Mouse (Mus musculus) C2C12 (cell line): ENCODE measurements at regions not wholly inside any gene's neighbourhood (a gene's known extent, or its start where the extent isn't known, plus 50 kb on each side); places are given as distances from the start of the nearest gene placed in this dataset.

Experiments used
- H3K27me3 ChIP-seq: one replicate; pipeline ENCODE4 v1.6.1; 2011; ENCODE audit not compliant: control insufficient read depth, insufficient read depth, insufficient read length
- H3K36me3 ChIP-seq: one replicate; pipeline ENCODE4 v1.6.1; 2011; ENCODE audit not compliant: control insufficient read depth, insufficient read depth
- H3K4me3 ChIP-seq: one replicate; pipeline ENCODE4 v1.5.1; 2011; ENCODE audit warnings: mild to moderate bottlenecking, control low read depth; ENCODE audit not compliant: poor library complexity, insufficient read depth, severe bottlenecking
- H3K79me2 ChIP-seq: one replicate; pipeline ENCODE4 v1.6.1; 2011; ENCODE audit not compliant: control insufficient read depth, insufficient read depth
- H3K79me3 ChIP-seq: one replicate; pipeline ENCODE4 v1.6.1; 2011; ENCODE audit warnings: low read depth, control low read depth
- H3ac ChIP-seq: one replicate; pipeline ENCODE3; 2011; ENCODE audit warnings: low read depth; ENCODE audit not compliant: control insufficient read depth, insufficient read length
- CEBPB ChIP-seq: IDR thresholded peaks from one replicate; pipeline ENCODE4 v1.6.1; 2011; ENCODE audit warnings: low read depth, mild to moderate bottlenecking, control low read depth, moderate library complexity
- CTCF ChIP-seq: IDR thresholded peaks from one replicate; pipeline ENCODE4 v1.5.1; 2011; ENCODE audit not compliant: control insufficient read depth, insufficient read depth, insufficient read length
- FOSL1 ChIP-seq: IDR thresholded peaks from one replicate; pipeline ENCODE4 v1.8.0; 2011; ENCODE audit warnings: mild to moderate bottlenecking, low read length; ENCODE audit not compliant: poor library complexity, insufficient read depth, severe bottlenecking
- MAX ChIP-seq: IDR thresholded peaks from one replicate; pipeline ENCODE4 v1.6.1; 2011; ENCODE audit warnings: mild to moderate bottlenecking, control low read depth
- MYOD1 ChIP-seq: IDR thresholded peaks from one replicate; pipeline ENCODE4 v1.6.1; 2011; ENCODE audit warnings: low read depth; ENCODE audit not compliant: control insufficient read depth, insufficient read length
- MYOG ChIP-seq: IDR thresholded peaks from one replicate; pipeline ENCODE4 v1.6.1; 2011; ENCODE audit not compliant: control insufficient read depth, insufficient read length; ENCODE audit errors: extremely low read depth
- USF1 ChIP-seq: IDR thresholded peaks from one replicate; pipeline ENCODE4 v1.6.1; 2011; ENCODE audit warnings: low read depth, mild to moderate bottlenecking, control low read depth, moderate library complexity

DNA sequence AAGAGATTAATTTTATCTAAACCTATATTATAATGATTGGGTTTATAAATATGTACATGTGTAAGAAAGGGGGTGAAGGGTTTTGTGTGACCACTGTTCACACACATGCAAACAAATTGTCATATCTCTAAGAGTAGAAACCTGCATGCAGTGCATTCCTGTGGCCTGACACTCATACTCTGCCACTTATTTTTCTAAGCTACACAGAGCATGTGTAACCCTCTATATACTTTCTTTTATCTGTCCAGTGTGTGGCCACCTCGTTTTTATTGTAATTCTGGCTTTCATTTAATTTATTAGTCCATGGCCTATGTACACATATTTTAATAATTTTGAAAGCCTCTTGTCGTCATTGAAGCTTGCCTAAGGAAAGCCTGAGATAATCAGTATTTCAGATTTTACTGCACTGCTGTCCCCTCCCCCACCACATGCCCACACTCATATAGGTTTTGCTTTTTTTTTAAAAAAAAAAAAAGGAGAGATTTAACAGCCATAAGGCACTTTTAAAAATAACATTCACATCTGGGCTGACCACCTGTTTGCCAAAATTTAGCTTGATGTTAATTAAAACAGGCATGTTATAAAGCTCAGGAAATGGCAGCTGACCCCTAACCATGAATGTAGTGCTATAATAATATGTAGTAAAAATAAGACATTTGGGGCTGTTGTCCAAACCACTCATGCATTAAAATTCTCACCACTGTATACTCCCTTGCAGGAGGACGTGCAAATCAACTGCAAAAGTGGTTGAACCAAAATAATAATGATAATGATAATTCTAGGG lies 410.7 kb upstream of the Clint1 start:
- TF ChIP-seq CTCF, result no peak
- TF ChIP-seq MYOD1, result no peak
- no peak for TF ChIP-seq MYOG
- TF ChIP-seq MAX, result no peak
- TF ChIP-seq USF1, result no peak
- TF ChIP-seq CEBPB, result no peak
- no peak for TF ChIP-seq FOSL1
- Histone ChIP-seq H3K36me3 (no peaks in the 10 kb centered on the region), H3K79me2 (no peaks in the 10 kb centered on the region), H3K27me3 (no peaks in the 10 kb centered on the region), H3K4me3 (no peak overlapping the region), H3K79me3 (no peaks in the 10 kb centered on the region), H3ac (no peak overlapping the region)

DNA sequence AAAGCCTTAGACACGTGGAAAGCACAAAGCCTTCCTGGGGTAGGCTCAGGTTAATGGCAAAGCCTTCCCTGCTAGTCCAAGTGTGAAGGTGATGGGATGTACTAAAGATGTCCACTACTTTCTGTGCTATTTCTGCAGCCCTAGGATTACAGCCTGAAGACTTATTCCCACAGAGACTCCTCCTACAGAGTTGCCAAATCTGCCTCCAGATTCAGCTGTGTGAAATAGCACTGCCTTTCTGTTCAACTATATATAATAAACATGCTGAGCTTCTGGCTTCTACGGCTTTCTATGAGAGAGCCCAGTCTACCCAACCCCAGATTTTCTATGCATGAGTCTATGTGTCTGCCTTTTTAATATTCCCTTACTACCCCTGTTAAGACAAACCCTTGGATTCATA lies 405.3 kb upstream of the Clint1 start:
- H3K27me3 ChIP-seq, result no peaks in the 10 kb centered on the region
- no peak for TF ChIP-seq MYOD1
- TF ChIP-seq MAX, result no peak
- no peak for TF ChIP-seq CTCF
- TF ChIP-seq MYOG, result no peak
- TF ChIP-seq CEBPB, result no peak
- no peak for TF ChIP-seq FOSL1

DNA sequence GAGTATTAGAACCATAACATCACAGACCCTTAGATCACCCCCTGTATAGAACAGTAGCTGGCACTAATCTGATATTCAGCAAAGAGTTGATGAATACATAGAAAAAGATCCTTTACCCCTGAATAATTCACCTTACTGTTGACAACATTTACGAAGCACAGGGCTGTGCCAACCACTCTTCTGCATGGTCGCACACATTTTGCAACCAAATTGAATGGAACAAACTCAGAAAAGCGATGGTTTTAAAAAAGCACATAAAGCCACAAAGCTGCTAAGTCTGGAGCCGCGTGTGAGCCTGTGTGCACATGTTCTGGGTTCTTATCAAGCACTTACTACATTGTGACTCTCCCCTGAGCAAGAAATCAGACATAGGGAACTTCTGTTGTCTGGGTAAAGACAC lies 397.6 kb upstream of the Clint1 start:
- no peaks in the 10 kb centered on the region for H3K79me3 ChIP-seq

More for the DNA sequence above, 405.3 kb upstream of the Clint1 start:
- Histone ChIP-seq H3K4me3 (no peak overlapping the region), H3K79me2 (no peaks in the 10 kb centered on the region), H3ac (no peak overlapping the region), H3K36me3 (no peaks in the 10 kb centered on the region), H3K79me3 (no peaks in the 10 kb centered on the region)

DNA sequence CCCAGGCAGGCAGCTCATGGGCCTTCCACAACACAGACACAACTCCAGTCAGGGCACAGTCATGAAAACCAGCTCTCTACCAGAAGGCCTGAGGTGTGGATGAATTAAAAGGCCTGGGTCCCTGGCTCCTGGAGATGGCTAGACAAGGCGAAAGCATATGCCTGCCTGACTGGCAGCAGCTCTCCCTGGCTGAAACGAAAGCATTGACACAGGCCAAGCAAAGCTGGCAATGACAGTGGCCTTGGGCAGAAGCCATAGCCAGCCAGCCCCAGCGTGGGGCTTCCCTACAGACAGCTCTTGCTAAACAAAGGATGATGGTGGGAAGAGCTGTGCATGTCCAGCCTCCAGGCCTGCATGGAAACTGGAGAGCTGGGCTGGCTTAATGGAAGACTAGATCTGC lies 396.9 kb upstream of the Clint1 start:
- Histone ChIP-seq H3K4me3 (no peak overlapping the region), H3K79me3 (no peaks in the 10 kb centered on the region), H3K79me2 (no peaks in the 10 kb centered on the region), H3ac (no peak overlapping the region), H3K27me3 (no peaks in the 10 kb centered on the region), H3K36me3 (no peaks in the 10 kb centered on the region)
- no peak for TF ChIP-seq CTCF
- no peak for TF ChIP-seq MYOG
- no peak for TF ChIP-seq CEBPB
- no peak for TF ChIP-seq FOSL1
- TF ChIP-seq USF1, result no peak
- TF ChIP-seq MAX, result no peak
- no peak for TF ChIP-seq MYOD1

More for the DNA sequence above, 397.6 kb upstream of the Clint1 start:
- TF ChIP-seq FOSL1 (no peak), USF1 (no peak), CTCF (no peak), MYOD1 (no peak), MYOG (no peak), MAX (no peak), CEBPB (no peak)
- Histone ChIP-seq H3K79me2 (no peaks in the 10 kb centered on the region), H3K4me3 (no peak overlapping the region), H3K27me3 (no peaks in the 10 kb centered on the region), H3K36me3 (no peaks in the 10 kb centered on the region), H3ac (no peak overlapping the region)

DNA sequence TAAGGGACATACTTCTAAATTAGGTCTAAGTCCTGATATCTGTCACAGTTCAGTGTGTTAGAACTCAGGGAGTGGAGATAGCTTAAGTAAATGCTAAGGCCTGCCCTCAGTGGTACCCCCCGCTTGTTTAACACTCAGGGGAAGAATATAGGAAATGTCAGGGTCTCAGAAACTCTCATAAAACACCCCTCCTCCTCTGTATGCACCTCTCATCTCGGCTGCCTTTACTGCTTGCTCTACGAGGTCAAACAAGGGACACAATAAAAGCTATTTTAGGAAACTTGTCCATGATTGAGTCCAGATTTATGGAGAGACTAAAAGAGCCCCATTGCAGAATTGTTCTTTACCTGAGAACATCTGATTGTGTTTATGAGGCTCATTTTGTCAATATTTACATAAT lies 395.1 kb upstream of the Clint1 start:
- no peak overlapping the region for H3K4me3 ChIP-seq
- no peaks in the 10 kb centered on the region for H3K27me3 ChIP-seq
- no peaks in the 10 kb centered on the region for H3K79me3 ChIP-seq
- TF ChIP-seq CEBPB (no peak), MYOG (no peak), USF1 (no peak), FOSL1 (no peak), MYOD1 (no peak), MAX (no peak), CTCF (no peak)
- no peak overlapping the region for H3ac ChIP-seq
- no peaks in the 10 kb centered on the region for H3K36me3 ChIP-seq
- H3K79me2 ChIP-seq, result no peaks in the 10 kb centered on the region

DNA sequence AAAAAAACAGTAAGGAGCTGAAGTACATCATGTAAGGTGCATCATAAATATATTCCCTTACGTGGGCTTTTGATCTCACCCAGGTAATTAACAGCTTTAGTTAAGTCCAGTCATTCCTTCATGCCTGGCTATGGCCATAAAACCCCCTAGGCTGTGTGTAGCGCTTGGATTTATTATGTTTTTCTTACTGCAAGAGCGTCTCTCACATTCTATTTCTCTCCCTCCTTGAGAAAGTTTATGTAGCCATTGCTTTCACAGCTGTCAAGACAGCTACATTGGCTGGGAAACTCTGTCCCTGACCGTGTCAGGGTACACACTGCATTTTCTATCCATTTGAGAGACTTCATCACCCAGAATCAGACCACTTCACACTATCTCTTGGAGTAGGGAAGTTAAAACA lies 394.3 kb upstream of the Clint1 start:
- no peaks in the 10 kb centered on the region for H3K36me3 ChIP-seq
- H3K79me2 ChIP-seq, result no peaks in the 10 kb centered on the region
- H3ac ChIP-seq, result no peak overlapping the region
- no peaks in the 10 kb centered on the region for H3K79me3 ChIP-seq
- TF ChIP-seq USF1 (no peak), MYOD1 (no peak), FOSL1 (no peak), CTCF (no peak), CEBPB (no peak), MAX (no peak), MYOG (no peak)
- H3K4me3 ChIP-seq, result no peak overlapping the region
- no peaks in the 10 kb centered on the region for H3K27me3 ChIP-seq
